Mouse (Mus musculus) mammary gland, adult 2 months (tissue): ENCODE measurements around the gene Vcp. TPM values are rescaled to one million over a fixed set of nuclear protein-coding genes. Genes with fewer than 3 reads are reported as not detected.

Experiments used
- polyA plus RNA-seq: library from polyadenylated mRNA; depleted of rRNA; stranded (reverse); fragments of >200 nt; gene quantifications from 2 replicates; pipeline ENCODE4 v1.2.3, GENCODE M21; 2012; ENCODE audit warnings: low replicate concordance; rRNA removed

Gene Vcp
- 117 and 213 TPM in 2 replicates for polyA plus RNA-seq

GRCm38 (mm10) chr4:43000141-43000986 is at the start of gene Vcp:
Gene Vcp (minus strand): TSS chr4:43000507.

GRCm38 (mm10) chr4:43045659-43046302 is 45.5 kb upstream of the Vcp start, which contains the start of gene Fam214b:
Gene Fam214b (minus strand): TSS chr4:43046220.

DNA sequence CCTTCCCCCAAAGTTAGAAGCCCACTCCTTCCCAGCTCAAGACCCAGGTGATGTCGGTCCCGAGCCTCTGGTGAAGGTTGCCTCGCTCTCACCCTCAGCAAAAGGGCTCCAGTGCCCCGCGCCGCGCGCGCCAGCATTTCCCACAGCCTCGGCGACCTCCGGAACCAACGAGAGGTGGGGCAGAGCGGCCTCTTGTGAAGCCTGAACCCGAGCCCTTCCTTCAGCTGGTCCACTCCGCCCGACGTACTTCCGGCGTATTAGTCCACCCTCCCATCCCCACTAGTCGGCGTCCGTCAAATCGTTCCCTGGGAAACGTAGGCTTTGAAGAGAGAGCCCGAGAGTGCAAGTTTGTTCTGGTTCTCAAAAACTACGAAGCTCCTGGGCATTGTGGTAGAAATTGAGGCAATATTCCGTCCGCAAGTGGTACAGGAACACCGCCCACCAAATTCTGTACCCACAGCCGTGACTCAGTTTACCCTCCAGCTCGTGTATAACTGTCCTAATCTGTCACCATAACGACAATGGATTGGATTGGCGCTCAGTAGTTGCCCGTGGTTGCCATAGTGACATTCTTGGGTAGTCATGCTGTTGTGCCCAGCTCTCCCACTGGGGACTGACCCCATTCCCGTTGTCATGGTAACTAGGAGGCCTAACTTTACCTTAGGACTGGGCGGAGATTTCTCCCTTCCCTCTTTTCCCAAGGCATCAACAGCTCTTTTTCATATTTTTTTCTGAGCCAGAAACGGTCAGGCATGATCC is 31.1 kb upstream of the Vcp start, which contains the start of gene Stoml2:
Gene Stoml2, minus strand, starts transcription at position 474 of the 759 bp plus-strand sequence.

GRCm38 (mm10) chr4:43025084-43025960 is 25.0 kb upstream of the Vcp start, which contains the start of gene Pigo:
Gene Pigo (minus strand): TSS chr4:43025819.

DNA sequence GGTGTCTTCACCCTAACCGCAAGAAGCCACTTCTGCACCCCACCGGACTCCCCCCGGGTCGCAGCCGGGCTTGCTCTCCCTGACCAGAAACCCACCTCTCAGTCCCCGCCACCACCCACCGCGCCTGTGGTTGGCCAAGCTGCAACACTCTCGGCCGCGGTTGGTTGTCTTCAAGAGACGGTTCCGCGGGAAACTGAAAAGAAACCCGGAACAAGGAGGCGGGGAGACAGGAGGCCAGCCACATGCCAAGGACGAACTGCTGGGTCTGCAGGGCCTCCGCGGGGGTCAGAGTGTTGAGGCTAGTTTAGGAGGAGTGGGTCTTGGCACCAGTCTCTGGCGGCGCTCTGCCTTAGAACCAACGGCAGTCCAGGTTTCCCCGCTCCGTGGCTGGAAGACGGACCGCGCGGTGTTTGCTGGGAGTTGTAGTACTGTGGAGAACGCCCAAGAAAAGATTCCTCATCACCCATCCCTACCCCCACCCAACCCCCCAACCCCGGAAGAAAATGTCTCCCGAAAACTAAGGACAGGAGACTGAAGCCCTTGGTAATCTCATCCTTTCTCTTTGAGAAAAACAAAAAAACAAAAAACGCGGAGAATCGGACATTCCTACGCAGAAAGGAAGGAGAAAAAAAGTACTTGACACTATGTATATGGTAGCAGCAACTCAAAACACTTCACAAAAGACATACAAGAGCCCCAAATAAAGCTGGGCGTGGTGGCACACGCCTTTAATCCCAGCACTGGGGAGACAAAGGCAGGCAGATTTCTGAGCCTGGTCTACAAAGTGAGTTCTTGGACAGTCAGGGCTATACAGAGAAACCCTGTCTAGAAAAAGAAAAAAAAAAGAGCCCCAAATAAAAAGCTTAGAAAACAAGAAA is 10.1 kb upstream of the Vcp start, which contains the start of gene Fancg:
Gene Fancg, minus strand, starts transcription at position 346 of the 878 bp plus-strand sequence.

GRCm38 (mm10) chr4:42969304-42969703 is 31.0 kb downstream of the Vcp start, which contains the start of gene 1700022I11Rik:
Gene 1700022I11Rik (plus strand): TSS chr4:42969604.

GRCm38 (mm10) chr4:42949676-42950051 is 50.6 kb downstream of the Vcp start, which contains the start of gene Dnajb5:
Gene Dnajb5 (plus strand): TSS chr4:42949814.

Other genes starting within 250 kb of the Vcp start
- 216 and 459 TPM in 2 replicates for gene Ccl19, start 243.9 kb downstream of the Vcp start, polyA plus RNA-seq
- gene Ccl21a, start 226.5 kb downstream of the Vcp start, polyA plus RNA-seq: 306 and 313 TPM in 2 replicates
- 0.03 TPM in 1 of 2 replicates, not detected in the other for gene Fam205a1, start 146.6 kb downstream of the Vcp start, polyA plus RNA-seq
- gene Gm12394, start 143.7 kb downstream of the Vcp start, polyA plus RNA-seq: not detected in 2 replicates
- not detected in 2 replicates for gene Fam205c, start 126.3 kb downstream of the Vcp start, polyA plus RNA-seq
- 3.0 and 3.5 TPM in 2 replicates for gene Phf24, start 83.8 kb downstream of the Vcp start, polyA plus RNA-seq
- 9.8 and 16.5 TPM in 2 replicates for gene Dnajb5, start 50.7 kb downstream of the Vcp start, polyA plus RNA-seq
- not detected in 2 replicates for gene 1700022I11Rik, start 30.9 kb downstream of the Vcp start, polyA plus RNA-seq
- 17.9 and 18.1 TPM in 2 replicates for gene Fancg, start 10.0 kb upstream of the Vcp start, polyA plus RNA-seq
- gene Pigo, start 25.3 kb upstream of the Vcp start, polyA plus RNA-seq: 21.0 and 26.6 TPM in 2 replicates
- gene Stoml2, start 31.2 kb upstream of the Vcp start, polyA plus RNA-seq: 59.8 and 130 TPM in 2 replicates
- gene Fam214b, start 45.7 kb upstream of the Vcp start, polyA plus RNA-seq: 19.5 and 24.1 TPM in 2 replicates
- 7.1 and 9.2 TPM in 2 replicates for gene Unc13b, start 58.4 kb upstream of the Vcp start, polyA plus RNA-seq